Mouse (Mus musculus) liver, adult (tissue): Measurements from ENCODE around the gene Itpripl1.

Experiments used
- GATA4 ChIP-seq: IDR thresholded peaks from 2 replicates; pipeline ENCODE4 v1.6.1; 2014; ENCODE audit warnings: mild to moderate bottlenecking, low read length; ENCODE audit not compliant: insufficient replicate concordance

Gene Itpripl1

DNA sequence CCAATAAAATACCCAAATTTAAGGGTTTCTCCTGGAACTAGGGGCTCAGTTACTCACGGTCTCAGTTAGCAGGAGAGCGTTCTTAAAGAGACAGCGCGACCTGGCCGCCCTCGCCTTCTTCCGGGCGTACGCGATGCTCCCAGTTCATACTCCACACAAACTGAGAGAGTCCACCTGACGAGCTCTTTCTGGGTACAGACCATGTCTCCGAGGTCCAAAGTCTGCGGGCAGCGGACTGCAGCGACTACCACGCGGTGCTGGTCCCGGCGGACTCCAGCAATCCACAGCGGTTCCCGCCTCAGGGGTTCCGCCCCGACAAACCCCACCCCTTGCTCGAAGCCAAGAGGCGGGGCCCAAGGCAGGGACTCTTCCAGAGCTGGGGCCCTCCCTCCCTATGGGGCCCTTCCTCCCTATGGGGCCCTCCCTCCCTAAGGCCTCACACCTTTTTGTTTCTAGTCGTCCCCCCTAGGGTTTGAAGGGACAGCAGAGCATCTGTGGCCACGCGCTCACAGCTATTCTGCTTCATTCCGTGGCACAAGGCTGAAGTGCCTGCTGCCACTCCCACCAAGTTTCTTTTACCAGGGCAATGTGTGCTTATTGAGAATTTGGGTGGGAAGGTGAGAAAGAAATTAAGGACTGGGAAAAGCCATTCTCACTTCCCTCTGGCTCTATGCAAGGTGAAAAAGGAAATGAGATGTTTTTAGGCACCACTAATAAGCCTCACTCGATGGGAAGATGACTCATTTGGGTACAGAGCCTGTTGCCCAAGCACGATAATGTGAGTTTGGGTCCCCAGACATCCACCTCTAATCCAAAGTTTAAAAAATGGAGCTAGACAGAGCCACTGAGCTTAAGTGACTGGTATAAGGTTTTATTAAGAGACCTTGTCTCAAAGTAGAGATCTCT lies at the start of gene Itpripl1:
TSS of gene Itpripl1 (minus strand) at position 285 of the 906 bp plus-strand sequence.
- TF ChIP-seq GATA4: no peak

DNA sequence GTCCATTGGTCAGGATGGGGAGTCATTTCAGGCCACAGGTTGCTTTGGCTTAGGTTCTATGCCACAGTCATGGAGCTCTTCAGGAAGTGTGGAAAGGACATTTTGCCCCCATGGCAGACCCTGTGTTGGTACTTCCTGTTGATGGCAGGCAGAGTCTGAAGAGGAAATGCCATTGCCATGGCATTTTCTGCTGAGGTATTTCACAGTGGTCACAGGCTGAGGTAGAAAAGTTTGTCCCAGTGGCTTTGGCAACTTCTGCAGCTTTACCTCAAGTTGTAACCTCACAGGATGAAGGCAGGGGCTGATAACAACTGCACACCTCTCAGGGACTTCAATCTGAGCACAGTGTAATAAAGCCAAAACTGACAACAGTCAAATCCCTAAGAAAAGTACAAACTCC lies 46.3 kb upstream of the Itpripl1 start:
- no peak for TF ChIP-seq GATA4

DNA sequence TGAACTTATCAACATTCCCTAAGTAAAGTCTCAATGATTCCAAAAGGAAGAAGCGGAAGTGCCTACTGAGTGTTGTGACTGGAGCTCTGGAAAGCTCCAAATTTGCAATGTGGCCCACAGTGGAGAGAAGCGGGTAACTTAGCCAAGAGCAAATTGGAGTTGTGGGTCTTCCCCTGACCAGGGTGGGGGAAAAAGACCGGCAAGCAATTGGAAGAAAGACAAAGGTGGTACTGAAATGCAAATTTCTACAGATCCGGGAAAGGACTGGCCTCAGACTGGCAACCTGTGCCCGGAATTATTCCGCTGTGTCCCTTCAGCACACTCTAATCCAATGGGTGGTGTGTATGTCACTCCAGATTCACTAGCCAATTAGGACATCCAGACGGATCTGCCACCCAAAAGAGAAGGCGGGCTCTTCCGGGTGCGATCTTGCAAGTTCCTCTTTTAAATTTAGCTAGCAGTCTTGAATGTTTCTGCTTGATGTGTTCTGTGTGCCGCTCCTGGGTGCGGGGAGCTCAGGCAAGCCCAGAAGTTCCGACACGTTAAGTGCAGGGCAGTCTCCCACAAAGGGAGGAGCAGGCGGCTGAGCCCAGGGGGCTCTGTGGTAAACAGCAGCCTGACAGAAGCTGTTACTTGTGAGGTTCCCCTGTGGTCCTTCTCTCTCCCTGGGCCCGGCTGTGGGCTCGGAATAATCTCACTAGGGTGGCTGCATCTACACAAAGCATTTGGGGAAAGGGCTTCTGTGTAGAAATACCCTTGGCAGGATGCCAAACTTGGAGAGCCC lies 39.5 kb upstream of the Itpripl1 start:
- no peak for TF ChIP-seq GATA4

DNA sequence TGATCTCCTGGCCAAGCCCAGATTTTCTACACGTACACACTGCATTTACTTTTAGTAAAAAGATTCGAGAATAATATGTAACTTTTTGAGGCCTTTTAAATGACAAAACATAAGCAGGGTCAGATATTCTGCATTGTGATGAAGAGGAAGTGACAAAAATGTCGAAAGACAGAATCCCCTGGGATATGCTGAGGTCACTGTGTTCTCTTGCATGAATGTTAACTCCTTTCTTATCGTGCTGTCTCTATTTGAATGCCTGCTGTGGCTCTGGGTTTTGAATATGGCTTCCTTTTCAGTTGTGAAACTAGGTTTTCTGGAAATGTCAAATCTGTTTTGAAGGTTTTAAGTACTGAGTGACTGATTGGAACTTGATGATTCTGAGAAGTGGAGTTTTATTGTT lies 22.4 kb upstream of the Itpripl1 start:
- no peak for TF ChIP-seq GATA4

DNA sequence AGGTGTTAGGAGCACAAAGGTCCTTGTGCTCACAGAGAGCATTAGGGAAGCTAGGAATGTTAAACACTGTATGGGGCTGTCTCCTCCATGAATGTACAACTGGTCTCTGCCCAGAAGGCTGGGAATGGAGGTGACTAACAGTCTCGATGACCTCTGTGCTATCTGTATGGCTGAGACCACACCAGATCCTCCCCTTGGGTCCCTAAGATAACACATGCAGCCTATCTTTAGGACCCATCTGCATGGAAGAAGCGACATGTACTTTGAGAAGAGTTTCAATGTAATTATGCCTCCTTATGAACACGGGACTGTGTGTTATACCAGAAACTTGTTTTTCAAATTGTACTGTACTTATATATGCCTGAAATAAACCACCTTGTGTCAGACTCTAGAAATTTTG lies 2.5 kb upstream of the Itpripl1 start:
- no peak for TF ChIP-seq GATA4

DNA sequence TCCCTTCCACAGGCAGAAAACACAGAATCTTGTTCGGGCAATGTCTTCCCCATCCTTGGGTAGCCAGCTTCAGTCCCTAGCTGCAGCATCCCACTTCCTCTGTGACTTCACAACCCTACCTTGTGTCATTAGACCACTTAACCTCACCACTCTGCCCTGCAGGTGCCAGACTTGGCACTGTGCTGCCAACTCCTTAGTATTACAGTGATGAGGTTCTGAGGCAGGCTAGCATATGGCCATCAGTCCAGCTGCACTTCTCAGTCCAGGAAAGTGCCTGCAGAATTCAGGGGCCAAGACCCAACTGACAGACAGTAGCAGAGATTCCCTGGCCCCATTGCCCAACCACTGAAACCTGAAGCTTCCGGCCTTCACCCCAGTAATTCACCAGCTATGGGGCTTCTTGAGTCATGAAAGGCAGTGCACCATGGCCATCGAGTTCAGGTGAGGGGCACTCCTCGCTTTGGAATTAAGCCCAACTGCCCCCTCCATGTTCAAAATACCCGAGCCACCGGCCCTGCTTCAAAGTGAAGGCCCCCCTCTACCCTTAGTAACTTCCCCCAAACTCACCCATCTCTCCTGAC lies 575 bp downstream of the Itpripl1 start:
- no peak for TF ChIP-seq GATA4

DNA sequence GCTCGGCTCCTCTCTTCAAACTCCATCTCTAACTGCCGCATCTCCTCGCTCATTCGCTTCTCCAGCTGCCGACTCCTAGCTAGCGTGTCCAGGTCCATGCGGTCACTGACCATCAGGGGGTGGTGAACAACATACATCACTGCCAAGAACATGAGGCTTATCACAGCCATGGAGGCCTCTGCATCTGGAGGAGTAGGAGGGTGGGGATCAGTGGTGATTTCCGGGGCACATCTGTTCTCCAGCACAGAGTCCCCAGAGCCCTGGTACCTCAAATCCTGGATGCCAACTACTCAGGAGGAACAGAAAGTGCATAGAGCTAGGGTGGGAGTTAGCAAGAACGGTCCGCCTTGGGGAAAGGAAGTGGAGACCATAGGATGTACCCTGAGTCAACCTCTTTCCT lies 1.2 kb downstream of the Itpripl1 start:
- TF ChIP-seq GATA4: no peak

DNA sequence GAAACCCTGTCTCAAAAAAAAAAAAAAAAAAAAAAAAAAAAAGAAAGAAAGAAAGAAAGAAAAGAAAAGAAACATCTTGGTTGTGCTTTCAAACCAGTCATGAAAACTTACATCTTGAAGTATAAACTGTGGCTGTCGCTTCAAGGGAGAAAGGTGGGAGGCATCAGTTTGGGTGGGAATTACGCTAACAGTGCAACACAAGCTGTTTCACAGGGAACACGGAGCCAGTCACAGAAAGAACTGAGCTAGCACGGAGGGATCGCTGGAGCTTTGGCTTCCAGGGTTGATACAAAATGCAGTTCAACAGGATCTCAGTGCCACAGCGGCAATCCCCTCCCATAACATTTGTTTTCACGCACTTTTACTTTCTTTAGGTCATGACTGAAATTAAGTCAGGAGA lies 3.2 kb downstream of the Itpripl1 start:
- TF ChIP-seq GATA4: no peak

DNA sequence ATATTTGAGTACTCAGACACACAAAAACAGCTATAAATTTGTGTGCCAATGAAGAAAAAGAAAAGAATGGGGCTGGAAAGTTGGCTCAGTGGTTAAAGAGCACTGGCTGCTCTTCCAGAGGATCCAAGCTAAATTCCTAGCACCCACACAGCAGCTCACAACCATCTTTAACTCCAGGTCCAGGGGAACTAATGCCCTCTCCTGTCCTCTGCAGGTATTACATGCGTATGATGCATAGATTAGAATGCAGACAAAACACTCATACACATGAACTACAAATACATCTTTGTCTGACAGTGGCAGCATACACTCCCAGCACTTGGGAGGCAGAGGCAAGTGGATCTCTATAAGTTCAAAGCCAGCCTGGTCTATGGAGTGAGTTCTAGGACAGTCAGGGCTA lies 3.6 kb downstream of the Itpripl1 start:
- no peak for TF ChIP-seq GATA4

DNA sequence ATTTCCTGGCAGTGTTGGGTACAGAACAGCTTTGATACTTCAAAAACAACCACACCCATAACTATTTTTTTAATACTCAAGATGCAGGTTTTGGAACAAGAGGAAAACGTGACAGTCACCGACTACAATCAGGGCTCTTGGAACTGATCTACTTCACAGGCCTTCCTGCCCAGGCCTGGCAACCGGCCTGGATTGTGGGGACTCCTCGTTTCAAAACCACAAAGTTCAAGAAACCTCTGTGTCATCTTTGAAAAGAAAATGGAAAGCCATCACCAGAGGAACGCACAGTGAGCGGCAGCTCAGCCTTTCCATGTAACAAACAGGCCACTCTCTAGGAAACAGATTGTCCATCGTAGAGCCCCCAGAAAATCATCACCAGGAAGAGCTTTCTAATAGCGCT lies 4.1 kb downstream of the Itpripl1 start:
- TF ChIP-seq GATA4: no peak

DNA sequence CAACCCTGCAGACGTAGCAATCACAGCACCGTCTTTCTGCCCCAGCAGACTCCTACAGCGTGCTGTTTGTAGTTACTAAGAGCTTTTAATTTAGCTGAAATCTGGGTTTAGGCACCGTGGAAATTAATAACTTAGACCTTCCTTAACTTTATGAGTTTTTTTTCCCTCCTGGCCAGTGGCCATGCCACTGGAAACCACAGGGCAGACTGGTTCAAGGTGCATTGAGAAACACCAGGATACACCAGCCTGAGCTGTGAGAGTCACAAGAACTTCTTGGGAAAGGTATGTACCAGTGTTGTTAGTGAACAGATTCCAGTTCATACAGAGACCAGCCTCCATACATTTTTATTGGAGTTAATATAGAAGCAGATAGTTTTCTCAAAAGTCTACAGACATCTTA lies 4.8 kb downstream of the Itpripl1 start:
- TF ChIP-seq GATA4: no peak

DNA sequence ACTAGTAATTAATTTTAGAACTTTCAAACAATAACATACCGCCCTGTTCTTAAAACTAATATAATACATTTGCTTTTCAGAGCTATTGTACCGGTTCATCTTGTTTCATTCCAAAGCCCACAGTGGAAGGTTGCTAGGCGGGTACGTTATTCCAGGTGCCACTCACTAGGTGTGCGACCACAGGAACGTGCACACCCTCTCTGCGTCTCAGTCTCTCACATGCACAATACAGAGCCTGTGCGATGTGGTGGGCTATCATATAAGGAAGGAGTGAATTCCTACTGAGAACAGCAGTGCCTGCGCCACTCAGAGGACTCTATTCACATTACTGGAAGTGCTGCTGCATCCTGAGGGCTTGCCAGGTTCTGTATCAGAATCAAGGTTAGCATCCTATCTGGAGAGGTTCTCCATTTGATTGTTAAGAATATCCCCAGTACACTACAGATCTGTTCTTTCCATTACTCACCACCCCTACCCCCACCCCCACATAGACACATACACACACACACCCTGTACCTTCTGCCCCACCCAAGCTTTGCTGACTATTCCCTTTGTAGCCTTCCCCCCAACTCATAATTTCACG lies 5.3 kb downstream of the Itpripl1 start:
- TF ChIP-seq GATA4: no peak

DNA sequence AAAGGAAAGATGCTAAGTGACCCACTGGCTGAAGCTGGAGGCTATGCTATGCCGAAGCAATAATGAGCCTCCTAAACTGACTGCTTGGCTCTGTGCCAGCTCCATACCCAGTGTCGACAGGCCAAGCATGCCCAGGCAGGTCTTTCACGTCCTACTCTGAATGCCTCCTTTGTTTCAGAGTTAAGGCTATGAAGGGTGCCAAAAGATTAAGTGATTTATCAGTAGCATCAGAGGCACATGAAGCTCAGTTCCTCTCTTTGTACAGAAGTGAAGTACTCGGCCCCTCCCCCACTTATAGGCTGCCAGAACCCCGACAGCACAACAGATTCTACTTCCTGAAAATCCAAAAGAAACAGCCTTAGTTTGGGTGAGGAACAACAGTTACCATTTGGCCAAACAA lies 6.3 kb downstream of the Itpripl1 start:
- no peak for TF ChIP-seq GATA4

DNA sequence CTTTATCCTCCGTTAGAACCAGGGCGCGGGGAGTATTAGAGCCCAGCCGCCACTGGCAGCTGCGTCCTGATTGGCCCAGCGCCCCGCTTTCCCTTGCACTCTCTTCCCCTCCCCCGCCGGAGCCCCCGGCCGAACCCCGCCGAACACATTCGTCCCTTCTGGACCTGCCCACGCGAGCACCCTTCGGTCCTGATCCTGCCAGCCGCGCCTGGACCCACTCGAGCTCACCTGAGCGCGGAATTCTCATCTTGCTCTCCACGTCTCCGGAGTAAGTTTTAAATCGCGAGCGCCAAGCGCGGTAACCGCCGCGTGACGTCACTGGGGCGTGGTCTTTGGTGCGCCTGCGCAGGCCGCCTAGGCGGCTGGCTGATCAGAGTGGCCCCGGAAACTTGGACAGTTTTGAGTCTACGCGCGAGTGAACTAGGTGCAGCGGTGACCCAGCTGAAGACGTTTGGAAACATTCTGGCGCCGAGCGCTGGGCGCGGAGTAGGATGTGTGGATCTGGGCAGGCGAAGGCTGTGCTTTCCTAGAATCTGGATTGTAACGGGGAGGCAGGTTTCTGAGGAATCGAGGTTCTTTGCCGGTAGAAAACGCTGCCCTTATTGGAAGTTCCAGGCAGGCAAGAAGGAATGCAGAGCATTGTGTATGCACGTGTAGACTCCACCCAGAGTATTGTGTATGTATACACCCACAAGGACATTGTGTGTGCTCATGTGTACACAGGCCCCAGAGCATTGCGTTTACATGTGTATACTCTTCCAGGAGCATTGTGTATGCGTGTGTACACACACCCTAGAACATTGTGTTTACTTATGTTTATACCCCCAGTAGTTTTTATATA lies 9.4 kb downstream of the Itpripl1 start, which contains the start of gene Ncaph:
TSS of gene Ncaph (minus strand) at position 334 of the 841 bp plus-strand sequence.
- peak; percentile 39; the same call in 1 of the 2 replicates for TF ChIP-seq GATA4
